Mouse (Mus musculus) liver, adult (tissue): ENCODE data around the gene Neb.

Experiments
- GATA4 ChIP-seq: IDR thresholded peaks from 2 replicates; pipeline ENCODE4 v1.6.1; 2014; ENCODE audit warnings: mild to moderate bottlenecking, low read length; ENCODE audit not compliant: insufficient replicate concordance

Neb gene

DNA sequence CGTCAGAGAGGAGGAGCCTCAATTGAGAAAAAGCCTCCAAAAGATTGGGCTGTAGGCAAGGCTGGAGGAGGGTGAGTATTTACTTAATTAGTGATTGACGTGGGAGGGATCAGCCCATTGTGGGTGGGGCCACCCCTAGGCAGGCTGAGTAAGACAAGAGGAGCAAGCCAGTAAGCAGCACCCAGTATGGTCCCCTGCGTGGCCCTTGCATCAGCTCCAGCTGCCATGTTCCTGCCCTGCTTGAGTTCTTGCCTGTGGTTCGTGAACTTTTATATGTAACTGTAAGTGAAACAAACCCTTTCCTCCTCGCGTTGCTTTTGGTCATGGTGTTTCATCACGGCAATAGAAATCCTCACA lies at the start of gene Neb:
Gene Neb, minus strand, starts transcription at position 27 of the 357 bp plus-strand sequence.
- TF ChIP-seq GATA4 = no peak

DNA sequence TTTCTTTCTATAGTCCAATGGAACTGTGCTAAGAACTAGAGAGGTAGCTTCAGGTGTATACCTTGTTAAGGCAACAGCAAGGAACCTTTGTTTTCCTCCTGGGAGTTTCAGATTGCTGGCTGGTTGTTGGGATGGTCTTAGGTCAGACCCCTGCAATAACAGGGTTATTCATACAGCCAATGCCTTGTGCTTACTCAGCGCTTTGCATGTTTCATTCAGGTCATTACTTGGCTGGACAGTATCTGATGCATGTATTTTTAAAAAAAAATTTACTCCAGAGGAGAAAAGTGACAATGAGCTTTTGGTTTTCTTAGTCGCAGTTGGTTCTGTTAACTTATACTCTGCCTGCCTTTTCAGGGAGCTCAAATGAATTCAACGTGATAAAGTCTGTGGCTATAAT lies 49.1 kb upstream of the Neb start:
- TF ChIP-seq GATA4 = no peak

DNA sequence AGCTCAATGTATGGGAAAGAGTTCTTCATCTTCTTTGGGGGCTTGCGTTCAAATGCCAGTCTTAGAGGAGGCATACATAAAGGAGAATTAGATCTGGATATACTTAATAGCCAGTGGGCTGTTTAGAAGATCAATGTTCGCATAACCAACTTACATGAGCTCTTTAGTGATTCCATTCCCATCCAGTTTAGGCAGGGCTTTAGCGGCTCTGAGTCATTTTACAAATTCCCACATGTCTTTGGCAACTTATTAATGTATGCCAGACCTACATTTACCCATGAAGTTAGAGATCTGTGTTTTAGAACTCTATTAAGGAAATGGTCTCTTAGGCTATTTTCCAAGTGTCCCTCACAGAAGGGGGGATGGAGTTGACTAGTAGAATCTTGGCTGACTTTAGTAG lies 47.8 kb upstream of the Neb start:
- no peak for TF ChIP-seq GATA4

DNA sequence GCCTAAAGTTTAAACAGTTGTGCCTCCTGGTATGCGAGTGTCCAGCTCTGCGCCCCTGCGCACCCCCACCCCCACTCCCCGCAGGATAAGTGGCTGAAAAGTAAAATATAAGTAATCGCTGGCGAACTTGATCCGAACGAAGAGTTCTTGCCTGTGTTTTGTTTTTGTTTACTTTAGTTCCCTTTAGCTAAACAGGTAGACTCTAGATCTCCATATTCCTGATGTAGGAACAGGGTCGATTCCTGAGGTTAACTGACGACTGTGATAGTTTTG lies 47.2 kb upstream of the Neb start:
- no peak for TF ChIP-seq GATA4

DNA sequence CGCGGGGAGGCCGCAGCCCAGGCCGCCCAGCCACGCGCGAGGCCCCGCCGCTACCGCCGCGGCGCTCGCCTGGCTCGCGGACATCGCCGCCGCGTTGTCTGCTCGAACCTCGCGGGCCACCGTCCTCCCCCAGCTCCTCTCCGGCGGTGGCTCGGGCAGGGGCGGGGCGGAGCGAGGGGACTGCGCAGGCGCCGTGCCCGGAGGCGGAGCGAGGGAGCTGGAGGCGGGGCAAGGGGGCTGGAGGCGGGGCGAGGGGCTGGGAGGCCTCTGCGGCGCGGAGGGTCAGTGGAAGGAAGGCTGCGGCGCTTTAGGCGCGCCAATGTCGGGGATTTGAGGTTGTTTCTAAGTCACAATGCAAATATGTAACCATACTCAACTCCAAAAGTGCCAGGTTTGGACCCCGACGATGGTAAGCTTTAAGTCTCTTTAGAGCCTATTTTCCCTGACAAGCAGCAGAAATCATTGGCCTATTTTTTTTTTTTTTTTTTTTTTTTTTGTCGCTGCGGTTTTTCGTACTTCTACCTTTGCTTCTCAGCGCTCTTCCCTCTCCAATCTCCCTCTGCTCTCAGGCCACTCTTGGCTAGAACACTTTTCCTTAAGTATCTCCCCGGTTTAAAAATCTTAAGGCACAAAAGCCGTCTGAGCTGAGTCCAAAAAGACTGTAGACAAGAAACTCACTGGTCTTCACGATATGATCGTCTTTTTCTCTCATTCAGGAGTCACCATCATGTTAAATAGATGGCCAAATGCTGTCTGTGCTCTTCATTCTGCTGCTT lies 46.7 kb upstream of the Neb start, which contains the start of gene Arl5a:
Gene Arl5a, minus strand, starts transcription at position 155 of the 776 bp plus-strand sequence.
- no peak for TF ChIP-seq GATA4

DNA sequence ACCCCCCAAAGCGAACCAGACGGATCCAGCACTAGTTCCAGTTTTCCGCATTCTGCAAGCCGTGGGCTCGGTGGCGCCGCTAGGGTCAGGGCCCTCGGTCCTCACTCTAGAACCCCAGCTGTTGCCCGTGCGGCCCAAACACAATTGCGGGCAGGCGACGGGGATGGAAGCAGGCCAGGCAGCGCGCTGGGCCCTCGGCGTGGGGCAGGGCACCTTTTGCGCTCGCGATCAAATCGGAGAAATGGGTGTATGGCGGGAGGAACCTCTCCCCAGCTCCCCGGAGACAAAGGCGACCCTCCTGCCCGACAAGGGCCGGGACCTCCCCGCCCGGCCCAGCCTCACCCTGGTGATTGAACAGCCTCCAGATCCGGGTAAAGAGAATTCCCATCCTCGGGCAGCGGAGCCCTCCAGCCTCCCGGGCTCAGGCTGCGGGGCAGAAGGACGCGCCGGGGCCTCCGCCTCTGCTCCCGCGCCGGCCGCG lies 46.0 kb upstream of the Neb start:
- TF ChIP-seq GATA4 = no peak

DNA sequence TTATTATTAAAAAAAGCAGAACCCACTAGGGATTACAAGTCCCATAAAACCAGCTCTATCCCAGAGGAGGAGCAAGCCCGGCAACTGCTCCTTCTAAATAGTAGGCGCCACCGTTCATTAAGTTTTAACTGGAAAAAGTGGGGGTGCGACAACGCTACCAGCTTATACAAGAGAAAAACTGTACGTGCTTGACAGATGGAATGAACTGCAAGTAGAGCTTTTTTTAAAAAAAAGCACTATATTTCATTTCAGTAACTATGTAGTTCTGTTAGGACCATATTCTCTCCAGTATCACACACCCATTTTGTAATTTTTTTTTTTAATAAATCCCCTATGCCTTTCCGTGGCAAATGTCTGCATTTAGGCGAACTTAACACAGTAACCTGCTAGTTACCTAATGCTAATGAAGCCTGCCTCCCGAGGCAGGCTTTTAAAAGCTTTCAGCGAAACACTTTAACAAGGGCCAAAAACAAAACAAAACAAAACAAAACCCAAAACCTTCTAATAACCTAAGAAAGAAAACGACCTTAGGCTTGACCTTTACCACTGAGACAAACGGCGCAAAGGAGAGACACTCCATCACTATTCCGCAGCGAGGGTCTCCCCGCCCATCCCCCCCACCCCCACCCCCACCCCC lies 45.5 kb upstream of the Neb start:
- no peak for TF ChIP-seq GATA4

DNA sequence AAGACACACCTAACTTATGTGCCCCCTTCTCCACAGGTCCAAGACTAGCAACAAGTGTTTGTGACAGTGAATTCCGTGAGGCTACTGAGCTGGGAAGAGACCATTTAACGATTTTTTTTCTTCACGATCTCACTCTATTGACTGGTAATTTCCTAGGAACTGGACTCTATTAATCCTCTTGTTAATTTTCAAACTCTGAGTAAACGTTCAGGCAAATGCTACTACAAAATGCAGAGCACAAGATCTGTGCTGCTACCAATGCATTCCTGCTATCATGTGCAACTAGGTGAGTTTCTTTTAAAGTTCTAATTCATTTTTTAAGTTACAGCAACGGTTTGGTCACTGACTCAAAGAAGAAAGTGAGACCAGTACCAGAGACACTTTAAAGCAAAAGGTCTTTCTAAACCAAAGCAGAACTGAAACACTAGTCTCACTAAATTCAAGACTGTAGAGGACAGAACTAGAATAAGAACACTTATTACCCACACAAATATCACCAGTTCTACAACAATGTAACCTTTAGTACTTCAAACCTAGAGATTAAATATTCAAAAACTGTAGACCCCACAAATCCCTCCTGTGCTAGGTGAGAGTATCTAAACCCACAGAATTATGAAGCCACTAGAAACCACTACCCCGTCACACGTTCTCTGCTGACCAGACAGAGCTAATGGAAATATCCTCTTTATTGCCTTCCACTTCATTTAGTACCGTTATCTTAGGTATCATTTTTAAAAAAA lies 44.8 kb upstream of the Neb start:
- TF ChIP-seq GATA4 = no peak

DNA sequence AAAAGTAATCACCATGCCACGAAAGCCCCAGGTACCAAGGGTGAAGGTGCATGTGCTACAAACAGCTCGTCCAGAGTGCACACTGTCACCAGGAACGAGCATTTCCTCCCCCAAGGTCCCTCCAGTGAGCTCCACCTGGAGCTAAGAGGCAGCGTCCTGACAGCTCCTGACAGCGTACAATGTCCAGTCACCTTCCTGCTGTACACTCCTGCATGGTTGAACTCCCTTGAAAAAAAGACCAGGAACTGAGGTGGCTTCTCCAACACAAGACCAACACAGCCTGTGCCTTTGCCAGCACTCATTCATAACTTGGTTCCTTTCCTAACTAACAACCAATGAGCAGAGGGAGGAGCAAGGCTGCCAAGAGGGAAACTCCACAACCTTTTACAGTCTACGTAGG lies 42.9 kb upstream of the Neb start:
- TF ChIP-seq GATA4 = no peak

DNA sequence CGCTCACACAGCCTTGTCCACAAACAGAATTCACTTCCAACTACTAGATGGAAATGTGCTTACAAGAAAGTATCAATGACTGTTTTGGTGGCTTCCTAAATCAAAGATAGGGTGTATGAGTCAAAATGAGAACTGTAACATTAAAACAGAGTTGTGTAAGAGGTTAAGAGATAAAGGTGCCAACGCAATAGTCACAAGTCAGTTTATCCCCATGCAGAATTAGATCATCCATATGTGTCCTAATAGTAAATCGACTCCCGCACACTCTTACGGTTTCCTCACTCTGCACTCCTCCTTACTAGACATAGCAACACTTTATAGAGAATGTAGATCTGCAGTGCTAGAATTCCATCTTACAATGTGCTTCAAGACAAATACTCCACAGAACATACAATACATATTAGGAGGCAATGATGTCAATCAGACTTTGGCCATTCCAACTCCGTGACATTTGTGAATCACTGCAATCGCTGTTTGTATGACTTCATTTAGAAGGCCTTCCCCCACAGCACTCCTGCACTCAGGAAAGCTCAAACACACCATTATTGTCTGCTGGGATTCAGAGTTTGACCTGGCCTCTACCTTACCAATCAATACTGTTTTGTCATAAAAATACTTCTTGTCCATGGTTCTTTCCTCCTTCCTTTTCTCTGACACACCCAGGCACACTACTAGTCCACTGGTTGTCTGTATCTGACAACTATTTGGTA lies 41.9 kb upstream of the Neb start:
- TF ChIP-seq GATA4 = no peak

DNA sequence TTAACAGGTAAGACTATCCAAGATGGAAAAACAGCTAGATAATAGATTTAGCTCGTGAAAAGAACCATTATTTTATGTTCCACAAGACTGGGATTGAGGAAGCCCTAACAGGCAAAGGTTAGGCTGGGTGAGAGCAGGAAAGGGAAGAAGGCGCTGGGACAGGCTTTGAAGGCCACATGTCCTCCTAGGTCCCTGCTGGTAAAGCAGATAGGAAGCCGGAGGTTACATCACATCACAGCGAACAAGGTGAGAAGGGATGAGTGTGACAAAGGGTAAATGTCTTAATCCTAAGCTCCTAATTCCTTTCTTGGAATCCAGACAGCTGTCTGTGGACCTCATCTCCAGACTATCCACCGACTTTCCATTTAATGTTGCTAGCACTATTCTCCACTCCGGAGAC lies 41.0 kb upstream of the Neb start:
- TF ChIP-seq GATA4 = no peak

DNA sequence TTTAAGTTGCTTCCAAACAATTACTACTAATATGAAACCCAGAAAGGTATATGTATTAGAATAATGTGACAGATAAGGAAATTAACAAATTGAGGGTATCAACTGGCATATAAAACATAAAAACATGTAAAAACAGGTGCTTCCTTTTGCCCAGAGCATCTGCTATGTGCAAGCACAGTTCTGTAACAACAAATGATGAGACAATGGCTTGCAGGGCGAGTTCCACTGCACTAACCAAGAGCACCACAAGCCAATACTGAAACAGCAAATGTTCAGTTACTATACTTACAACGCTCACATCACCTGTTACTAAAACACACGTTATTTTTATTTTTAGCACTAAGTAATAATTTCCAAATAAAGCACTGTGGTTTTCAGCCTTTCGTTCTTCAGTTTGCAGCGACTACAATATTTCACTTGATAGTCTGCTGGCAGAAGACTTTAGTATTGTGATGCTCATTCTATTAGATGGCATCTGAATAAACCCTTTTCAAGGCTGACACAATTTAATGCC lies 34.3 kb upstream of the Neb start:
- no peak for TF ChIP-seq GATA4

DNA sequence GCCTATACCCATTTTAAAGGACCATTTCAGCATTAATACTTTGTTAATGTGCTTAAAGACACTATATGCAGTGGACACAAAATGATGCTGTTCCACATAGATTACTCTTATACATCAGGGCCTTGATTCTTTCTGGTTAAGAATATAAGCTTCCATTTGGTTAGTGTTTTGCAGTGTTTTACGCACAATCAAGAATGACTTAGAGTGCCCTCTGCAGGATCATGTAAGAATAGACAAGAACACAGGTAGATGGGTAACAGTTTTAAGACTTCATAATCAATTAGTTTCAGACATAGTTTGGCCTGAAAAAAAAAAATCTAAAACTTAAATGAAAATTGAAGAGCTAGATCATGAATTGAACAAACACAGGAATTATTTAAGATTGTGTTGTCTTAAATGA lies 28.2 kb upstream of the Neb start:
- no peak for TF ChIP-seq GATA4

DNA sequence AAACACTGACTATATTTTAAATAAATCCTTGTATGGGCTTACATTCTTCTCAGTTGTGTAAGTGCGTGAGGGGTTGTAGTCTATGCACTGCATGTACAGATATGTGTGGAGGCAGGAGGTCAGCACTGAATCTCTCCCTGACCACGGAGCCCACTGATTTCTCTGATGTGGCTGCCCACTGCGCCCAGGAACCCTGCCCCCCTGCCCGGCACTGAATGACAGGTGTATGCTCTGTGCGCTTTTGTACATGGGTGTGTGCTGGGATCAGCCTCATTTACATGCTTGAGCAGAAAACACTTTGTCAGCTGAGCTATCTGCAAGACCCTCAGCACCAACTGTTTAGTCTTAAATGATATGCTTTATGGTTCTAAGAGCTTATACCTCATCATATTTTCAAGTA lies 27.0 kb upstream of the Neb start:
- no peak for TF ChIP-seq GATA4

DNA sequence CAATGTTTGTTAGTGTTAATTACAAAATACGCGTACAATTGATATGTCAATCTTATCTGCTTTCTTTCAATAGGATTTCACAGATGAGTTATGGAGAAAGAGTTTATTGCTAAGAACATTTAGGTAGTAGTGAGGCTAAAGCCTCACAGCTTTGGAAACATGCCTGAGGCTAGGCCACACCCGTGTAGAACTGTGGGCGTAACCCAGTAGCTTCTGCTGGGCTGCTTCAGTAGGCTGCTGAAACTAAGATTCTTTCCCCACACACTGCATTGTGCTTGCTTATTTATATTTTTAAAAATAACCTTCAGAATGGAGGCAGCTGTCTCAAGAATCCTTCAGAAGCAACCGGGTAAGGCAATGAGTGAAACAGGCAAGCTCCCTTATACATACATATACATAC lies 16.3 kb upstream of the Neb start:
- no peak for TF ChIP-seq GATA4
